Mouse (Mus musculus) embryo, embryonic 9.5 days (tissue): ENCODE measurements around the gene Ssh1.

Experiments used
- DNase-seq: peaks from one replicate; pipeline ENCODE4 v3.0.0-alpha.2; 2017; ENCODE audit errors: extremely low spot score

Gene Ssh1

GRCm38 (mm10) chr5:113932310-113932709 is 61.4 kb downstream of the Ssh1 start:
- DNase-seq = no peak

DNA sequence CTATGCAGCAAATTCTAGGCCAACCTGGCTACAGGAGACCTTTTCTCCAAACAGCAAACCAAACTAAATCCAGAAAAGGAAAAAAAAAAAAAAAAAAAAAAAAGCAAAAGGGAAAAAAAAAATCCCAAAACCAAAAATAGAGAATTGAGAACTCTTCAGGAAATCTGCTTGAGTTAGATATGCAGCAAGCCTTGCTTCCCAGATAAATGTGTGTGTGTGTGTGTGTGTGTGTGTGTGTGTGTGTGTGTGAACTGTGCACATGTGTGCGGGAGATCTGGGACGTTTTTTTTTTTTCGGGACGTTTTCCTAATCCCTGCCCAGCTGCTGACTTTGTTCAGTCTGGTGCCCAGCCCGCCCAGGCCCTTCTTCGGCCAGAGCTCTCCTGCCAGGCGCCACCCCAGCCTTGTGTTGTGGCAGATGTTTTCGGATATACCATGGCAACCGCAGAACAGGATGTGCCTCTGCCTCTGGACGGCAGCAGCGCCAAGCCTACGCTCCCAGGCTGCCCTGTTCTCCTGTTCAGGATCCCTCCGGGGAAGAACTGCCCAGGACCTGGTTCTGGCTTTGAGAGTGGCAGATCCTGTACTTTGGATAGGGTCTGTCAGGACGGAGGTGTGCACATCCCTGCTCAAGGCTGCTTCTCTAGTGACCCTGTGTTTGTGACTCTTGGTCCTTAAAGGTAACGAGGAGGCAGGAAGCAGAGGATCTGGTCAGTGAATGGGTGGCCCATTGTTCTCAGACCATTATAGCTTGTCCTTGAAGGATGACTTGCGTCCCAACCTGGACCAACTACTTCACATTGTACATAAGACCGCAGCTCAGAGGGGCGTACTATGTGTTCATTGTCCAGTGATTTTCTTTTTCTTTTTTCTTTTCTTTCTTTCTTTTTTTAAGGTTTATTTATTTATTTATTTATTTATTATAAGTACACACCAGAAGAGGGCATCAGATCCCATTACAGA is 62.8 kb downstream of the Ssh1 start:
- DNase-seq = peak; percentile 67

- no peak for DNase-seq
These were observed 63.6 kb downstream of the Ssh1 start for GRCm38 (mm10) chr5:113929950-113930647.

DNA sequence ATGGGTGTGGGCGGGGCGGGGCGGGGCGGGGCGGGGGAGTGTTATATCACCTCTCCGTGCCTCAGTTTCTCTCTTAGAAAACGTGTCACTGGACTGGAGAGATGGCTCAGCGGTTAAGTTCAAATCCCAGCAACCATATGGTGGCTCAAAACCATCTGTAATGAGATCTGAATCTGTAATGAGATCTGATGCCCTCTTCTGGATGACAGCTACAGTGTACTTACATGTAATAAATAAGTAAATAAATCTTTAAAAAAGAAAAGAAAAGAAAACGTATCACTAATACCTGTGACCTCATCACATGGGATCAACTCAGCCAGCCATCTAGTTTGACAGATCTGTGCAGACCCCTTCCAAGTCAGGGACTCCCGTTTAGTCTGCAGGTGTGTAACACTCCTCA is 64.2 kb downstream of the Ssh1 start:
- DNase-seq = no peak

GRCm38 (mm10) chr5:113924608-113925007 is 69.1 kb downstream of the Ssh1 start:
- DNase-seq = no peak

DNA sequence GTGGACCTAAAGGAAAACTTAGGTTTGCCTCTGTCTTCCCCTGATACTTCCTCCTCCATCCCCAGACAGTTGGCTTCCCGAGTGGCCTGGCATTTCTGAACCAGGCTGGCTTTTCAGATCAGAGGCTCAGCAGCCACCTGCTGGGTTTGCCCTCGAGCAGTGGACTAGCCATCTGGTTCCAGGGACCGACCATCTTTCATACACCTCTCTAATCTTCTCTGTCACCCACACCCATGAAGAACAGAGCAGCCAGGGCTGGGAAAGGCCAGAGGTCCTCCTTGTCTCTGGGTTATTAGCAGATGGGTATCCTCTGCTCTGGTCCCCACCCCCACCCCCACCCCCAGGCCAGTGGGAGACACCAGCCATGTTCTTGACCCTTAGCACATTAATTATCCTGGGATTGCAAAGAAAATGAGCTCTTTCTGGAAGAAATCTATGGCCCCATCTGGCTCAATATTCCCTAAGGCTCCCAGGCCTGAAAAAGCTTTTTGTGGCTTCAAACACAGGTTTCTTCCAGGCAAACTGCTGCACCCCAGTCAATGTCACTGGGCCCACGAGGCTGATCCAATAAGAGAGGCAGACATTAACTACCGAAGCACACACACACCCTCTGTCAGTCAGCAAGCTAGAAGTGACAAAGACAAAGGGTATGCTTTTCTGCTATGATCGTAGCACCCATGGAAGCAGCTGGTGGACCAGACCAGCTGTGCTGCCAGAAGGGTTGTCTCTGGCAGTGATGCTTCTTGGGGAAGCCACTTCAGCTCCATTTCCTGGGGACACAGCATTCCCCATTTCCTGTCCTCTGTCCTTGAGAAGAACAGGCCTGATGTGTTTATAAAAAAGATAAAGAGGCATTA is 72.2 kb downstream of the Ssh1 start:
- peak; percentile 34 for DNase-seq

- no peak for DNase-seq
These were observed 74.6 kb downstream of the Ssh1 start for GRCm38 (mm10) chr5:113919060-113919459.

- no peak for DNase-seq
These were observed 75.0 kb downstream of the Ssh1 start for GRCm38 (mm10) chr5:113918654-113919053.

DNA sequence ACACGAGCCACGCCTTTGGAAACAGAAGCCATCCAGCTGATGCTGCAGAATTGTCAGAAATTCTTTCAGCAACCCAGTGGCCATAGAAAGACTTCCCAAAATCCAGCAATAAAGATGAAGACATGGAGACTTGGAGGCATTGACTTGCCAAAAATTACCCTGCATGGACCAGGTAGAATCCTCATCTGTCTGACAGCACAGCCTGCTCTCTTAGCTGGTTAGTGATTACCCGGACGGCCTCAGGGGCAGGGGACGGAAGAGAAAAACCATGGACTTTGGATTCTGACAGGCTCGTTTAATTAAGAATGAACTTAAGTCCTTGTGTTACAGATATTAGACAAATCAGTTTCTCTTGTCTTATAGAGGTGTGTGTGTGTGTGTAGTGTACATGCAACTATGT is 83.0 kb downstream of the Ssh1 start:
- no peak for DNase-seq

DNA sequence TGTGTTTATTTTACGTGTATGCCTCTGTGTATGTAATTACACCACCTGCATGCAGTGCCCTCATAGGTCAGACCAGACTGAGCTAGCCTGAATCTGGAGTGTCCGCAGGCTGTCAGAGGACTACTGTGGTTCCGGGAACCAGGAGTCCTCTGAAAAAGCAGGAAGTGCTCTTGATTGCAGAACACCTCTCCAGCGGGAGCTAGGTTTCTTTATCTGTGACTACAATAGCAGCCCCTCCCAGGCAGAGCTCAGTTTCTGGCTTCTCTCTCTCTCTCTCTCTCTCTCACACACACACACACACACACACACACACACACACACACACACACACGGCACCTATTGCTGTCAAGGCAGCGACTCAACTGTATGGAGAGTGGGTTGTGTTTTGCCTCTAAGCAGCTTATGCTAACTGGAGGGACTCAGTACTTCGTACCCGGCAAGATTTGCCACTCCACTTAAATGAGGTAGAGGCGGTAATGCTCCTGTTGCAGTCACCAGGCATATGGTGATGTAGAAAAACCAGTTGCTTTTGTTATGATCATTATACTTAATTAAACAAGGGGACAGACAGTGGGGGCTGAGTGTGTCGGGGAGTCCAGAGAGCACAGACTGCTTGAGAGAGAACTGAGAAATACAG is 83.5 kb downstream of the Ssh1 start:
- no peak for DNase-seq

GRCm38 (mm10) chr5:113908592-113909441 is 84.9 kb downstream of the Ssh1 start, which contains the start of gene Coro1c:
TSS of gene Coro1c (minus strand) at chr5:113908758.
- DNase-seq = peak; percentile 100

GRCm38 (mm10) chr5:113907786-113908567 is 85.7 kb downstream of the Ssh1 start:
- peak; percentile 63 for DNase-seq

GRCm38 (mm10) chr5:113906958-113907735 is 86.5 kb downstream of the Ssh1 start:
- no peak for DNase-seq

DNA sequence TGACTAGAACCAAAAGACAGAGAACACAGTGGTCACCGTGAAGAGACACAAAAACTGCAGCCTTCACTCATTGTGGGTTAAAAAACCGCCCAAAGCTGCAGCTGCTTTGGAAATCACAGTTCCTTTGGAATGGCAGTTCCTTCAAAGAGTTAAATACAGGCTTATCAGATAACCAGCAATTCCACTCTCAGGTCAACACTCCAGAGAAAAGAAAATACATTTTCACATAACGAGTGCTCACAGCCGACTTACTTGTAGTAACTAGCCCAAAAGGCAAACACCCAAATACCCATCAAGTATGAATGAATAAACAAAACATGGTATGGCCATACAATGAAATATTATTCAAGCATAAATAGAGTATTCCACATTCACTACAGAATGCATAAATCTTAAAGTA is 88.7 kb downstream of the Ssh1 start:
- no peak for DNase-seq

DNA sequence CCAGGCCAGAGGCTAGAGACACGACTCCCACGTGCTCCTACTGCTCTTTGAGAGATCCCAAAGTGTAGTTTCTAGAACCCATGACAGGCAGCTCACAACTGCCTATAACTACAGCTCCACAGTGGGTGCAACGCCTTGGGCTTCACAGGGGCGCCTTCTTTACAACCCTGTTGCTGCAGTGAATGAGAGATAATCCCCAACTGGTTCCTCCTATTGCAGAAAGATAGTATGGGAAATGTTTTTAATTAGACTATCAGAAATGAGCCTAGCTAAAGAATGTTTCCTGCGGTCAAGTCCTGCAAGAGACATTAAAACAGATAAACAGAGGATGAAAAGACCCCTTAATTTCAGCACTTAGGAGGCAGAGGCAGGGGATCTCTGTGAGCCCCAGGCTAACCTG is 90.7 kb downstream of the Ssh1 start:
- DNase-seq = no peak

GRCm38 (mm10) chr5:113902017-113902416 is 91.7 kb downstream of the Ssh1 start:
- no peak for DNase-seq

- no peak for DNase-seq
These were observed 92.6 kb downstream of the Ssh1 start for GRCm38 (mm10) chr5:113901074-113901571.

DNA sequence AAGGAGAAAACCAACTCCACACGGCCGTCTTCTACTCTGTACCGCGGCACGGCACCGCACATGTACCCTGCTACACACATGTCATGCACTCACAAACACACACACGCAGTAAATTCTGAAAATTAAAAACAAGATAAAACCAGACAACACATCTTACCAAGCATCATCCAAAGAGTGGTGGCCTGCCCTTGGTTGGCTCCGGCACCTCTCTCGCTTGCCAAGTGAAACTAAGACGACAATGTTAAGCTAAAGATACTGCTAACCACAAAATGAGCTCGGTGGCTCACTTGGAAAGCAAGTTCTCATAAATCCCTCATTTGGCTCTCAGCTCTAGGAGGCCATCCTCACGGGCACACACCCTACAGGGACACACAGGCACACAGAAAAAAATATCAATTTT is 94.2 kb downstream of the Ssh1 start:
- no peak for DNase-seq

DNA sequence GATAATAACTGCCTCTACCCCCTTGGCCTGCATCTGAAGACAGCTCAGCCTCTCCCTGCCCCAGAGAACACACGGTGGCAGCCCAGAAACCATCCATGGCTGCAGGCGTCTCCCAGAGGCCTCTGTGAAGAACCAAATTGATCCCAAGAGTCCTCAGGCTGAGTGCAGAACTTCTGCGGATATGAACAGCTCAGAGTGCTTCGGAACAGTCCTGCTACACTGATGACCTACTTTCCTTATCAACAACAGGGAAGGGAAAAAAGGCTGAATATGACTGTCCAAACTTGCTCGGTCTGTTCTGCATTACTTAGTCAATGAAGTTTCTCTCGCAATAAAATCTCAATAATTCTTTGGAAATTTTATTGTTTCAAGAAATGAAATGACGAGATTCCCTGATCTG is 101.7 kb downstream of the Ssh1 start:
- DNase-seq = no peak
